Mouse (Mus musculus) brain, embryonic 18.5 days (tissue): ENCODE data around the gene Ryr3.
"Not testable (repeated sequence)": the region's sequence is repeated elsewhere in the genome, so short reads cannot be mapped to it uniquely, and the experiment has no call there.

Experiments used
- DNase-seq: peaks from one replicate; pipeline ENCODE4 v3.0.0-alpha.2; 2012; ENCODE audit warnings: low read depth, low spot score

The Ryr3 gene

GRCm38 (mm10) chr2:113095184-113095583, 121.7 kb downstream of the Ryr3 start:
- DNase-seq: no peak

GRCm38 (mm10) chr2:113094088-113094487, 122.8 kb downstream of the Ryr3 start:
- DNase-seq: no peak

- no peak for DNase-seq
These were observed 124.1 kb downstream of the Ryr3 start for GRCm38 (mm10) chr2:113092756-113093155.

- not testable (repeated sequence) for DNase-seq
These were observed 125.6 kb downstream of the Ryr3 start for GRCm38 (mm10) chr2:113091316-113091715.

GRCm38 (mm10) chr2:113076396-113076795, 140.5 kb downstream of the Ryr3 start:
- DNase-seq: no peak

GRCm38 (mm10) chr2:113059367-113059766, 157.5 kb downstream of the Ryr3 start:
- no peak for DNase-seq

GRCm38 (mm10) chr2:113058914-113059313, 158.0 kb downstream of the Ryr3 start:
- DNase-seq: peak; percentile 18

GRCm38 (mm10) chr2:113058116-113058515, 158.8 kb downstream of the Ryr3 start:
- DNase-seq: peak; percentile 18

- no peak for DNase-seq
These were observed 161.3 kb downstream of the Ryr3 start for GRCm38 (mm10) chr2:113055591-113055990.

- no peak for DNase-seq
These were observed 167.1 kb downstream of the Ryr3 start for GRCm38 (mm10) chr2:113049831-113050230.

- DNase-seq: no peak
These were observed 180.3 kb downstream of the Ryr3 start for GRCm38 (mm10) chr2:113036550-113036949.

GRCm38 (mm10) chr2:113030689-113031088, 186.2 kb downstream of the Ryr3 start:
- no peak for DNase-seq

GRCm38 (mm10) chr2:113019896-113020295, 197.0 kb downstream of the Ryr3 start:
- DNase-seq: no peak

GRCm38 (mm10) chr2:113018278-113018677, 198.6 kb downstream of the Ryr3 start:
- DNase-seq: no peak

GRCm38 (mm10) chr2:113016236-113016635, 200.7 kb downstream of the Ryr3 start:
- no peak for DNase-seq

- peak; percentile 37 for DNase-seq
These were observed 207.7 kb downstream of the Ryr3 start for GRCm38 (mm10) chr2:113008961-113009740.

GRCm38 (mm10) chr2:112998498-112998897, 218.4 kb downstream of the Ryr3 start:
- no peak for DNase-seq

GRCm38 (mm10) chr2:112982908-112983510, 233.9 kb downstream of the Ryr3 start:
- no peak for DNase-seq

GRCm38 (mm10) chr2:112966807-112967625, 249.9 kb downstream of the Ryr3 start:
- DNase-seq: no peak

- DNase-seq: no peak
These were observed 268.0 kb downstream of the Ryr3 start for GRCm38 (mm10) chr2:112948931-112949330.

GRCm38 (mm10) chr2:112931776-112932175, 285.1 kb downstream of the Ryr3 start:
- DNase-seq: no peak

GRCm38 (mm10) chr2:112913796-112914195, 303.1 kb downstream of the Ryr3 start:
- no peak for DNase-seq
